Mouse (Mus musculus) thymus, postnatal 4 days (tissue): ENCODE results near the gene Gm20777.
"Not testable (repeated sequence)": the region's sequence is repeated elsewhere in the genome, so short reads cannot be mapped to it uniquely, and the experiment has no call there.

Experiments used
- DNase-seq: peaks from one replicate; pipeline ENCODE4 v3.0.0; 2021

Gene Gm20777

DNA sequence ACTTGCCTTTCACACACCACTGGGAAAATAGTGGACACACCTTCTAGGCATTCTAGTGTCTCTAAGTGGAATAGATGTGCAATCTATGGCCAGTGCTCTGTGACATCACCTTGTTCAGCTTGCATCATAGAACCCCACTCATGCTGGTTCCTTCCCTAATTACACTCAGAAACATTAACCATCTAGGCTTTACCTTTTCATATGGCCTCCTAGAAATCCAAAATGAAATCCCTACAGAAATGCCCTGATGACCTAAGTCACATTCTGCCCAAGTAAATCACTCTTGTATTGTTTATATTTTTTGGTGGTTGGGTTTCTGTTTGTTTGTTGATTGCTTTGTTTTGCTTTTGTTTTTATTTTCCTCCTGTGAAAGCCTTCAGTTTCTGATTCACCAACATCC, at the start of gene Gm20777:
Gene Gm20777 (minus strand): TSS at position 101 of the 400 bp plus-strand sequence.
- not testable (repeated sequence) for DNase-seq

DNA sequence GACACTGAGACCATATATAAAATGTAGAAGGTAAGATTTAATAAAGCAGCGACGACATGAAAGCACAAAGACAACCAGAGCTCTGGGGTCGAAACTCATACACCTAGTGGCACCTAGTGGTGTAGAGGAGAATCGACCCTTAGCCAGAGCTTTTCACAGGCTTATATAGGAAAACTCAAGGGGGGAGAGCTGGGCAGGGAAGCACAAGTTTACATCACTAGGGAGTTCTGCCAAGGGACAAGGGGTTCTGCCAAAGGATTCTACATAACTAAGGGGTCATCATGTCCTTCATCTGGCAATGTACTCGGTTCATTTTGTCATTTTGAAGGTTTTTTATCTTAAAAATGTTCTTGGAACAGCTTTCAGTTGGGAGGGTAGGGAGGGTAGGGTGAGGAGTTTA, 42.7 kb downstream of the Gm20777 start:
- peak; percentile 16 for DNase-seq

DNA sequence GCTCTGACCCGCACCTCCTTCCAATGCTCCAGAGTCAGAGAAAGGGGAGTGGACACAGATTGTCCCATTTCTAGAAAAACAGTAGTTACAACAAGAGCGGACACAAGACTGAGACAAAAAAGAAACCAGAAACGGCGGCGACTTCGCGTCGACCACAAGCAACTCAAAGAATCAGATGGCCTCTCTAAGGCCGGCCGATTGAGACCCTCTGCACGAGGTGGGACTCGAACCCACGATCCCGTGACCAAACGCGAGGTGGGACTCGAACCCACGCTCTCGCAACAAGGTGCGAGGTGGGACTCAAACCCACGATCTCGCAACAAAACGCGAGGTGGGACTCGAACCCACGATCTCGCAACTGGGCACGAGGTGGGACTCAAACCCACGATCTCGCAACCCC, 43.5 kb downstream of the Gm20777 start:
- DNase-seq = not testable (repeated sequence)

DNA sequence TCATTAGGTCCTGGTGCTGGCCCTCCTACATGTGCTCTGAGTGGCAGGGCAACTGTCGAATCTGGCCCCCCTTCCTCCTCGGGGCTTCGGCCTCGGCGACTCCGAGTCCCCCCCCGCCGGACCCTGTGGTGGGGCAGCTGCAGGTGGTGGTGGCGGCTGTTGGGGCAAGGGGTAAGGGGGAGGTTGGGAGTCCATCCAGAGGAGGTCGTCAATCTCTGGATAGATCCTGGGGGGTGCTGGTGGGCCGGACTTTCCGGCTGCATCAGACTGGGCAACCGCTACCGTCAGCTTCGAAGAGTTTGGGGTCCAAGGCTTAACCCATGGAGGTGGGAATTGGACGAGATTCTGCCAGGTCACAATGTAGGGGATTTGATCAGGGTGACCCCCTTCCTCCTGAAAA, 44.0 kb downstream of the Gm20777 start:
- DNase-seq = not testable (repeated sequence)

DNA sequence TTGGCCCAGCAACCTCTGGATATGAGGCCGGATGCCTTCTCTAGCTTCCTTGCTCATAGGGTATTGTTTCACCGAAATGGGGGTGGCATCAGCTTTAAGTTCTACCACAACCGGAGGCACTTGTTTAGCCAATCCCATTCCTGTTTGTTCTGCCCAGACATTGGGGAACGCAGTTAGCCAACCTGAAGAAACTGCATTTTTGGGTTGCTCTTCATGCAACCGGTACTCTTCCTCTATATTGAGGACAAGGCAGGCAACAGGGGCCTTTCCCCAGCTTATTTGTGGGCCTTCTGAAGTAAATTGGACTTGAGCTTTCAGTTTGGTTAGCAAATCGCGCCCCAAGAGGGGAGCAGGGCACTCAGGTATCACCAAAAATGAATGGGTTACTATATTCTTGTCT, 45.6 kb downstream of the Gm20777 start:
- DNase-seq = not testable (repeated sequence)
